Mouse (Mus musculus) brain, embryonic 14.5 days (tissue): Measurements from ENCODE around the gene Sgo1.

Experiments used
- CTCF ChIP-seq: fragments of 200-500 bp; IDR thresholded peaks from 2 replicates; pipeline ENCODE4 v1.5.1; 2012; ENCODE audit warnings: inconsistent platforms, mild to moderate bottlenecking, moderate library complexity, borderline replicate concordance; ENCODE audit not compliant: insufficient read depth, insufficient read length; ENCODE audit errors: extremely low read depth
- POLR2A ChIP-seq: fragments of 200-500 bp; IDR thresholded peaks from 2 replicates; pipeline ENCODE4 v1.6.1; 2012; ENCODE audit warnings: mild to moderate bottlenecking, inconsistent platforms, borderline replicate concordance; ENCODE audit not compliant: poor library complexity, insufficient read depth, insufficient read length, severe bottlenecking; ENCODE audit errors: extremely low read depth

DNA sequence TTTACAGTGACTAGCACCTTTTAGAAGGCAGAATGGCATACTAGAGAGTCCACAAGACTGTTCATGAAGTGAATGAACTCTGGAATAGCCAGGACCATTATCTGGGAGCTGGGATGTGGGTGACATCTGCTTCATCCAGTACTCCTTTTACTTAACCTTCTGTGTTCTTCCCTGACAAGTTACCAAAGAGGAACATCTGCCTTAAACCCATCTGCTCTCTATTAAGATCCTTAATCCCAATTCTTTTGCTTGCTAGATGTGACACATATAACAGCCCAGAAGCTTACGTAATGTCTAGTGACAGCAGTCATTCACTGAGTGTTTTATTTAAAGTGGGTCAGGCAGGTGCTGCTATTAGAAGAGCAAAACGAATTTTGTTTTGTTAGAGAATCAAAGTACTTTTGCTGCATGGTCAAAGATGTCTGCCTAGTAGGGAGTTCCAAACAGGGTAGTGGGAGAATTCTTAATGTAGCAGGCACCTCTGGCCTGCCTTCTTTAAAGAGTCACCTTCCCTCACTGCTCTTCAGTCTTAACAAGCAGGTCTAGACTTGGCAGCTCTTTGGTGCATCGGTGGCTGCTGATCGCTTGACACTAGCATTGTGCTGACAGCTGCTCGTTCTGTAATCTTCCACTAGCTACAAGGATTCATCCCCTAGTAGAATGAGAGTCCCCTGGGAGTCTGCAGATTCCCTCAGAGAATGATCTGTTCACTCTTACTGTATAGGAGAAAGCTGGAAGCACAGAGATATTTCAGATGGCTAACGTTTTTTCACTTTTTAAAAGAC, 27.9 kb downstream of the Sgo1 start:
- no peak for TF ChIP-seq CTCF
- no peak for TF ChIP-seq POLR2A
